Mouse (Mus musculus) frontal cortex, postnatal 10 days (tissue): Measurements from ENCODE around the gene Gpr135.

Experiments
- DNase-seq, 2 experiments: peaks; one replicate each; pipeline ENCODE4 v3.0.0; 2022; ENCODE audit warnings: low spot score in 2 of 2, mixed read lengths in 1 of 2

The Gpr135 gene

DNA sequence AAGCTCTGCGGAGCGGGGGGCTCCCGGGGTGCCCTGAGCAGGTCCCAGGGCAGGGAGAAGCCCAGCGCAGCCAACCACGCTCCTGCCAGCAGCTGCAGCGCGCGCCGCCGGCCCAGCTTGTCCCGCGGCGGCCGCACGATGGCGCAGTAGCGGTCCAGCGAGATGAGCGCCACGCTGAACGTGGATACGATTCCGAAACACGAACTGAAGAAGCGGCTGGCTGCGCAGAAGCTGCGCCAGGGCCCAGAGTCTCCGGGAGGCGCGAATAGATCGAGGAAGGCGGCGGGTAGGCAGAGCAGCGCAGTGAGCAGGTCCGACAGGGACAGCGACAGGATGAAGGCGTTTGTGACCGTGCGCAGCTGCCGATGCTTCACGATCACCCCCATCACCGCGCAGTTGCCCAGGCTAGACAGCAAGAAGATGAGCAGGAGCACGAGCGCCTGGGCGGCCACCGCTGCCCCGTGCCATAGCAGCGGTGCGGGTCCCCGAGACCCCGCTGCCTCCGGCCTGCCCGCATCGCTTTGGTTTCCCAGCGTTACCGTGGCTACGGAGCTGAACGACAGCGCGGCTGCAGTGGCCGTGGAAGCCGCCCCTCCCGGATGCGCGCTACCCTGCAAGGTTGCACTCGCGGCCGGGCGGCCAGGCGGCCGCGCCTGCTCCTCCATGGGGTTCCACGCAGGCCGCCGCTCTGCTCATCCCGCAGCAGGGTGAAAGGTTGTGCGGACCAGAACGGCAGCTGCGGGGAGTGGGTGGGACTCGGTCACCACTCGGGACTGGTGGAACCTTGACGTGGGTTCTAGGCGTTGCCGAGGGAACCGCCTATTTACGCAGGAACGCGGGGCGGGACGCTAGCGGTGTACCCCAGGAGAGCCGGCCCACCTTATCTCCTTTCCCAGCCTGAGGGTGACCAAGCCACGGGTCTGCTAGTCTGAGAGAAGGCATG, at the start of gene Gpr135:
Gene Gpr135, minus strand, starts transcription at position 799 of the 943 bp plus-strand sequence.
- DNase-seq, result peak; percentile 70 to 85

DNA sequence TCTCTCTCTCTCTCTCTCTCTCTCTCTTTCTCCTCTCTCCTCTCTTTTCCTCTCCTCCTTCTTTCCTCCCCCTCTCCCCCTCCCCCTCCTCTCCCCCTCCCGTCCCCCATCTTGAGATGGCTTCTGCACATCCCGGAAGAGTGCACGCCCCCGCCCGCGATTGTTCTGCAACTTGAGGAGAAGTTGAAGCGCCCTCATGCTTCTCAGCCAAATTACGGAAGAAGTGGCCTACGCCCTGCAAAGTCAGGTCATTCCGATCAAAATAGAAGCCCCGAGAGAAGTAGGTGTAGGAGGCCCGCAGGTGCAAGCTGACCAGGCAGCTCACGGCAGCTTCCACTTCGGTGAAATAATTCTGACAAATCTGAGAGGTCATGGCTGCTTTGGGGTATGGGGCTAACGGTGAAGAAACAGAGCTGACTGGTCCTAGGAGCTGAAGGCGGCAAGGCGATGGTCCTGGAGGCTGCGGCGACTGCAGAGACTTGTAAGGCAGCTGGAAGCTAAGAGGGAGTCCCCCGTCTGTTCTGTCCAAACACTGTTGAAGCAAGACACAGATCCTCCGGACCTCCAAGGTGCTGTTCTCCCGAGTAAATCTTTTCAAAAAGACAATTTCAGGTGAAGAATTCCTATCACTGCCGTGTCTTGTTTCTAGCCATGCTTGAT, 44.9 kb upstream of the Gpr135 start:
- DNase-seq, result no peak

DNA sequence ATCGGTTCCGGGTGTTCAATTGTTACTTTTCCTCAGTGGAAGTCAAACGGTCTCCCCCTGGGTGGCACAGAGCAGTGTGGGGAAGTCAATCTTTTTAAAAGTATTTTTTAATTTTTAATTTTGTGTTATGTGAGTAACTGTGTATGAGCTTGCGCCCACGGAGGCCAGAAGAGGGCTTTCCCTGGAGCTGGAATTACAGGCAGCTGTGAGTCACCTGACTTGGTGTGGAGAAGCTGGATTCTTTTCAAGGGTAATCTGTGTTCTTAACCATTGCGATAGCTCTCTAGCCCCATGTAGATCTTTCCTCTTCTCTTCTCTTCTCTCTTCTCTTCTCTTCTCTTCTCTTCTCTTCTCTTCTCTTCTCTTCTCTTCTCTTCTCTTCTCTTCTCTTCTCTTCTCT, 44.2 kb upstream of the Gpr135 start:
- no peak for DNase-seq

DNA sequence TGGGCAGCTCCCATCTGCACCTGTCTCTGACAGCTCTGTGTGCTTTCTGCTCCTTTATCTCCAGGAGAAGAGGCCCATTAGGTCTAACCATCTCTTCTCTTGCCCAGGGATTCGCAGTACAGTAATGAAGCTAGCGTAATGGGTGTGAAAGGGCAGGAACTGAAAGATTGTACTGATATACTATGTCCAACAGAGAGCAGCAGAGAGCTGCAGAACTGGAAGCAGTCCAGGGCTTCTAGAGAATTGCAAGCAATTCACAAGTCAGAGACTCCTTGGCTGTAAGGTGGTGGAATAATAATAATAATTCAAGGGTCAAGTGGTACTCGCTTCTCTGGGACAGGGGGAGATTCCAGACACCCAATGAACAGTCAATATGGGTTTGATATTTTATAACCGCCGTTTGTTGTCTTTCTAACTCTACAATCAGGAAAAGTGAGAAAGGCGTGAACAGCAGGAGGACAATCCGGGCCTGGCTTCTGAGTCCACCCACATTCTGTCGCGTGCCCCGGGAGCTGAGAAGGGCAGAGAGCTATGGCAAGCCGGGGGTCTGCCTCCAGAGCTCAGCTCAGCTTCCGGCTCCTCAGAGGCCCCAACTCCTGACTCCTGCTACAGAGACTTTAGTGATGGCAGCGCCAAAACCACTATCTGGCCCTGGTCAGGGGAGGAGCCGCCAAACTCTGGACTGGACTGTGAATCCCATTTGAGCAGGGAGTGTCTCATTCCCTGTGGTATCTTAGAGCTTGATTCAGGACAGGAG, 33.8 kb upstream of the Gpr135 start:
- DNase-seq, result peak; percentile 25 to 60

DNA sequence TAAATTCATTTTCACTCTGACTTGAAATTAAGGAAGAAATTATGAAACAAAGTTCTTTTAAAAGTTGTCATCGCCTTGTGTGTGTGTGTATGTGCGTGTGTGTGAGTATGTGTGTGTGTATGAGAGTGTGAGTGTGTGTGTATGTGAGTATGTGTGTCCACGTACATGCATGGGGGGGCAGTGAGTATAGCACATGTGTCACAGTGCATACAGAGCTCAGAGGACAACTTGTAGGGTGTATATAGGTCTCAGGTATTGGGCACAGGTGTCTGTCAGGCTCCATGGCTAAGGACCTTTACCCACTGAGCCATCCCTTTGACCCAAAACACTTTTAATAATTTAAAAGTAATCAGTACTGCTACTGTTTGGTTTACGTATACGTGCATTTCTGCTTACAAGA, 33.1 kb upstream of the Gpr135 start:
- no peak for DNase-seq

DNA sequence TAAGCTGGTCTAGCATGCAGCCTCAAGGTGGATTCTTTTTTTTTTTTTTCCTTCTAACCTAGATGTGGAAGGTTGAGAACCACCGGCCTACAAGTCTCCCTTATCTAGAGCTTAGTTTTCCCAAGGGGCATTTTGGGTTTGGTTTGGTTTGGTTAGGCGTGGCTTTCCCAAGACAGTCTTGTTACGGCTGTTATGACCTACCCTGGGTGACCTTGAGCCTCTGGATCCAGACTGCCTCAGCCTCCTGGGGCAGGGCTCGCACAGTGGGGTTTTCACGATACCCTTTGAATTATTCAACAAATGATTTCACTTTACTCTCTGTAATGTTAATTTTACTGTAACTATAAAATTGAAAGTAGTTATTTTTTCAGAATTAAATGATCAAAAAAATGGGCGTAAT, 31.9 kb upstream of the Gpr135 start:
- no peak for DNase-seq

DNA sequence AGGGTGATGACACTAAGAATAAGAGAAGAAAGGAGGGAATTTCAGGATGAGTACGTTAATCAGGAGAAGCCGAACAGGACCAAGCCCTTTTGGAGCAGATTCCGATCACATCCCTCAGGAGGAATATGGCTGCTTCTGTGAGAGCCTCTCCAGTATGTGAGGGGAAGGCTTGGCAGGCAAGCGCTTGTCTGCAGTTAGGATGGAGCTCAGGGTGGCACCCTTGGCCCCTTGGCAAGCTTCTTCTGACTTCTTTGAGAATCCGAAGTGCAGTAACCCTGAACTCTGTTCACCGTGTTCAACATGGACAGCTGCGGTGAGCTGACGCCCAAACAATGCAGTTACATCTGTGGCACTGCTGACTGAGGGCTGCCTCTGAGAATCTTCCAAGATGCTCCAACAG, 26.0 kb upstream of the Gpr135 start:
- DNase-seq, result no peak

DNA sequence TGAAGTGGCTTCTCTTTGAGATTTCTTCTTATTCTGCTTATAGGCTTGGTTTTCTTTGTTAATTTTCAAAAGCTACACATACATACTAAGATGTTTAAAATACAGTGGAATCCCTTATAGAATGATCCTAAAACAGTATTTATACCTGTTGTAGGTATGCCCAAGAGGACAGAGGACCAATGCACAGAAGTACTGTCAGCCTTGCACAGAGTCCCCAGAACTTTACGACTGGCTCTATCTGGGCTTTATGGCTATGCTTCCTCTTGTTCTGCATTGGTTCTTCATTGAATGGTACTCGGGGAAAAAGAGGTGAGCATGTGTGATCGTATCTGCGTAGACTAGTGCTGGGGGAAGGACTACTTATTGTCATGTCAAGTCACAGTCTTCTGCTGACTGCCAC, 18.9 kb upstream of the Gpr135 start:
- no peak for DNase-seq

DNA sequence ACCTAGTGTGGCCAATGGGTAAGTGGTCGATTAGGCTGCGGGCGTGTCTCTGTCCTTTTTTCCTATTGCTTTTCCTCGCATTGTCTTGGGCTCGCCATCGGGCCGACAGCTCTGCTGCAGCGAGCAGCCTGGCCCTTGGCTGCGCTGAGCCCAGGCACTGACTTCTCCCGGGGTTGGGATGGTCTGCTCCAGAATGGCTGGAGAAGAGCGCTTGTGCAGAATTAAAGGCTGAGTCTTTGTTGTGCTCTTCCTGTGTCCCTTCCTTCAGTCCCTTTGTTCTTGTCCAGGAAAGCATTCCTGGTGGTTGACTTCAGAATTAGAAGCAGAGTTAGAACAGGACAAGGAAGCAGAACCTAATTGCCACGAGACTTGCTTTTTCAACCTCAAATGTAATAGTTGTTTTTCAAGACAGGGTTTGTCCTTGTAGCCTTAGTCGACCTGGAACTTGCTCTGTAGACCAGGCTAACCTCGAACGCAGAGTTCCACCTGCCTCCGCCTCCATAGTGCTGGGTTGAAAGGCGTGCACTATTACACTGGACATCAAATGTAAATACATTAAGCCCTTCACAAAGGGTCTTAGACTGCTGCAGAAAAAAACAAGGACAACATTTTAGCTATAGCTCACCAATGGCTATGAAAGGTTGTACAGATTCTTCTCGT, 15.4 kb upstream of the Gpr135 start:
- no peak for DNase-seq

DNA sequence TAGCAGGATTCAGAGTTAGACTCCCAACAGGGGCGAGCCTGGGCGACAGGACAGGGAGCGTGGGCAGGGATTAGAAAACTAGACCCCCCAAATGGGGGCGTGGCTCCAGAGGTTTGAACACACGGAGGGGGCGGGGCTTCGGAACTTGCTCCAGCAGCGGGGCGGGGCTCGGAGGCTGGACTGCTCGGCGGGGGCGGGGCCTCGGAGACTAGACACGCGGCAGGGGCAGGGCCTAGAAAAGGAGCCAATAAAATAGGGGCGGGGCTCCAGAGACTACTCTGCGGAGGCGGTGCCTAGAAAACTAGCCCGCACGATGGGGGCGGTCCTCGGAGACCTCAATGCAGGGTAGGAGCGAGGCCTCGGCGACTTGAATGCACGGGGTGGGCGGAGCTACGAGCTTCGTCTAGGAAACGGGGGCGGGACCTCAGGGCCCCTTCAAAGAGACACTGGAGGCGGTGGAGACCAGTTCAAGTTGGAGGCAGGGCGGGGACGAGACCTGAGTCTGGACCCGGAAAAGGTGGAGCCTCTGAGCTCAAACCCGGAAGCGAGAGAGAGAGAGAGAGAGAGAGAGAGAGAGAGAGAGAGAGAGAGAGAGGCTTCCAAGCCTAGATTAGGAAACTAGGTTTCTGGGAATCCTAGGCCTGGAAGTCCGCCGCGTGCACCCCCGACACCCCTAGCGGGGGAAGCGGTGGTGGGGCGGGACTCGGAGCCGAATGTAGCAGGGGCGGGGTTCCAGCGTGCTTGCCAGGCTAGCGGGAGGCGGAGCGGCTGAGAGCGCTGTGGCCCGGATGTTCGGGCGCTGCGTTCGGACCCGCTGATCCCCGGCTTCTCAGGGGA, 14.6 kb upstream of the Gpr135 start, which contains the start of the genes L3hypdh and Jkamp:
Gene L3hypdh, minus strand, starts transcription at position 111 of the 837 bp plus-strand sequence.
Gene Jkamp, plus strand, starts transcription at position 261 of the 837 bp plus-strand sequence.
- peak; percentile 99 for DNase-seq

DNA sequence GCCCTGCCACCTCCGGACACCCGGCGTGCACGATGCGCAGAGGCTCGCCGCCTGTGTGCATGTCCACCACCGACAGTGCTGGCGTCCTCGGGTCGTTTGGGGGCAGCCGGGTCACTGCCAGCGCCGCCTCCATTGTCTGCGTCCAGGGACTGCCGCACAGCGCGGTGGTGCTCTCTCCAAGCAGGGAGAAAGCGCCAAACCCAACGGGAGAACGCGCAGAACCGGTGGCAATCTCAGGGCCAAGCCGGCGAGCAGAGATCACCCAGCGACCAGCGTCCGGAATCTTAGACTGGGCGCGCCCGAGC, 14.1 kb upstream of the Gpr135 start:
- no peak for DNase-seq

DNA sequence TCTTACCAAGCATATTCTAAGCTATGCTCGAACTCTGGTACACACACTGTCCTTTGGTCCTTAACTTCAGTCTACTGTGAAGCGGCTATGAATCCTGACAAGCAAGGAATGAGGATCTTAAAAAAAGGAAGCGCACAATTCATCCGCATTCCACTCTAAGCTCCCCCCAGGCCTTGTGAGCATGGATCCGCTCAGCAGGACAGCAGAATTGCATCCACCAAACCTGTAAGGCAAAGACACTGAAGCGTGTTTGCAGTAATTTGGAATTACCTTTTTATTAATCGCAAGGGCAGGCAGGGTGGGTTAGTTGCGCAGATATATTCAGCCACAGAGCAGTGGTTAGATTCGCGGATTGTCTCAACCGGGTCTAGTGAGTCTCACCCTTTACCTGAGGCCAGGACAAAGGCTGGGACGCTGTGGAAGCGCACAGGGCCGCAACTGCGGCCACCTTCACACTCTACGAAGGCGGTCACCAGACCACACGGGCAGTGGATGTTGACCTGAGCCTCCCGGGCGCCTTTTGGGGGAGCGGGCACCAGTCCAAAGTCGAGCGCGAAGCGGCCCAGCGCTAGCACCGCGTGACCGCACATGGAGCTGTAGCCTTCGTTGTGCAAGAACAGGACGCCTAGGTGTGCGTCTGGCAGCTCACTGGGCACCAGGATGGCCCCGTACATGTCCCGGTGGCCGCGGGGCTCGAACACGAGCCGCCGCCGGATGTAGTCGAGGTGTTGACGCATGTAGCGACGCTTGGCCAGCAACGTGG, 13.5 kb upstream of the Gpr135 start:
- DNase-seq, result no peak

DNA sequence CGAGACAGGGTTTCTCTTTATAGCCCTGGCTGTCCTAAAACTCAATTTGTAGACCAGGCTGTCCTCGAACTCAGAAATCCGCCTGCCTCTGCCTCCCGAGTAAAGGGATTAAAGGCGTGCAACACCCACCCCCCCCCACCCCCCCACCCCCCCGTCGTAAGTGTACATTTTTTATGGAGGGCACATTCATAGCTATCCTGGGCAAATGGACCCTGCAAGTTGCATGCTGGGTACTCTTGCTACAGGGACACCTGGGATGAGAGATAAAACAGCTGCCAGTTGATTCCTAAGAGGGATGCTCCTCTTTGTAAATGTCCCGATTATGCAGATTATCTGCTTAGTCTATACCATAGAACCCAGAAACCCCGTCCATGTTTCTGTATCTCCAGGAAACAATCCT, 12.3 kb upstream of the Gpr135 start:
- no peak for DNase-seq

DNA sequence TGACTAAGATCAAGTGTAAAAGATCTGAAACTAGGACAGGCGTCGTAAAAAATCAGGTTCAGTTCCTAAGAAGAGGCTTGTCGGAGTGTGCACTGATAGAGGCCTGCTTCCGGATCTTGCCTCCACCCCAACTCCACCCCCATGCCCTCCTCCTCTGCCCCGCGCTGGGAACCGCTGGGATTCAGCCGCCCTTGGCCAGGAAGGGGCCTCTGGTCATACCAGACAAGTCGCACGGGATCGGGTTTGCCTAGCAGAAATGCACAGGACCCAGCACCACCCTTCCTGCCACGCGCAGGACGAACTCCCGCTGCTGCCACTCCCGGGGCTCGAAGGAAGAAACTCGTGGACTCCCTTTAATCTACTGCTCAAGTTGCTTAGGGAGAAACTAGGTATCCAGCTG, 11.4 kb upstream of the Gpr135 start:
- DNase-seq, result no peak

DNA sequence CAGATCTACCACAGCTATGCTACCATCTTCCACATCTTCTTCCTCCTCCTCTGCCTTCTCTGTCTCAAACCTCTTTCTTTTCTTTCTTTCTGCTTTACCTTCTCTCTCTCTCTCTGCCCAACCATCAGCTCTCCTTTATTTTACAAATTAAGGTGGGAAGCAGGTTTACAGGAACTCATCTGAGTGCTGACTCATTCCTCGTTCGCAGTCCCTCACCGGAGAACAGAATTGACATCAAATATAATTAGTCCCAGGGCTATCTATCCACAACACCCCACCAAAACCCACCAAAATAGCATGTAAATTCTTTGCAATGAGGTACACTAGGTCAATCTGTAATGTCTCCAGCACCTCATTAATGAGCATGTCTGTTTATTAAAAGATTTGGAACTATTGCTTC, 11.0 kb upstream of the Gpr135 start:
- DNase-seq, result no peak

DNA sequence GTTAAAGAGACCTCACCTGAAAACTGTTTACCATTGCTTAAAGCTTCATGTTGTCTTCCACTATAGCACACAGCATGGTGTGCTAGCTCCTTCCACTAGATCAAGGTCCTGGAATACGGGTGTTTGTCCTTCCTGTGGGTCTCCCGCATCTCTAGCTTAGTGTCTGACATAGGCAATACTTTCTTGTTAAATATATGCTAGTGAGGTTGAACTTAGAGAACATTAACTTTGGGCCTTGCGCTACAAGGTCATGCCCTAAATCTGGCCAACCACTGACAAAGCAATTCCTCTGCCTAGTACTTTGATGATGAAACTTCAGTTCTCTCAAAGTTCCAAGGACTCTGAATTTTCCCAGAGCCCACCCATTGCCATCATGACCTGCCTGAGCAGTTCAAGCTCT, 7.3 kb upstream of the Gpr135 start:
- DNase-seq, result no peak

DNA sequence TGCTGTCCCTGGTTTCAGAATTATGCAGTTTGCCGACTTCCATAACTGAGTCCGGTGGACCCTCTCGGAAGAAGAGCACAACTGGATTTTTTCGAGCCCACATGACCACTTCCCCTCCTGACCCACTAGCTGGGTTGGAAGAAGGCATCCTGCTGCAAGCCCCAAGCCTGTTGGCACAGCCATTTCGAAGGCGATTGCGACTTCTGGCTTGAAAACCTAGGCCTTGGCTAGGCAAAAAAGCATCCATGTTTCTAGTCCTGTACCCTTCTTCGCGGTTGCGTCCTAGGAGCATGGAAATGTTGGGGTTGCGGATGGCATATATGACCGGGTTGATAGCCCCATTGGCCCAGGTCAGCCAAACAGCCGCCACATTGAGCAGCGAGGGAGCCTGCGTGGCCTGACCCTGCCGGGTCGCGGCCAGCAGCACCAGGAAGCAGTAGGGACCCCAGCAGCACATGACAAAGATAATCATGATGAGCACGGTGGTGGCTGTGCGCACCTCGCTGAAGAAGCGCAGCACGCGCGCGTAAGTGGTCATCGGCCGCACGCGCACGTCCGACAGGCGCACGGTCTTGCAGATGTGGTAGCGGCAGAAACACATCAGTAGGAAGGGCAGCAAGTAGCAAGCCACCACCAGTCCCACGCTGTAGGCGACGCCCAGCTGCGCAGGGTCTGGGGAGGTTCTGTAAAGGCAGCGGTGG, 1.1 kb downstream of the Gpr135 start:
- DNase-seq, result peak in 1 of 2 experiments; percentile 15

DNA sequence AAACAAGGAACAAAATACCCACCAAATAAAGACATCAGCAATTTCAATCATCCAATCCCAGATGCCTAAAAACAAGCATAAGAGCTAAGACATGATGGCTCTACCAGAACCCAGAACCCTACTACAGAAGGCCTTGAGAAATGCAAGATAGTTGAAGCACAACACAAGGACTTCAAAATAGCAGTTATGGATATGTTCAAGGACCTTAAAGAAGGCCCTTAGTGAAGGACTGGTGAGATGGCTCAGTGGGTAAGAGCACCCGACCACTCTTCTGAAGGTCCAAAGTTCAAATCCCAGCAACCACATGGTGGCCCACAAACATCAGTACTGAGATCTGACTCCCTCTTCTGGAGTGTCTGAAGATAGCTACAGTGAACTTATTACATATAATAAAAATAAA, 13.1 kb downstream of the Gpr135 start:
- no peak for DNase-seq

DNA sequence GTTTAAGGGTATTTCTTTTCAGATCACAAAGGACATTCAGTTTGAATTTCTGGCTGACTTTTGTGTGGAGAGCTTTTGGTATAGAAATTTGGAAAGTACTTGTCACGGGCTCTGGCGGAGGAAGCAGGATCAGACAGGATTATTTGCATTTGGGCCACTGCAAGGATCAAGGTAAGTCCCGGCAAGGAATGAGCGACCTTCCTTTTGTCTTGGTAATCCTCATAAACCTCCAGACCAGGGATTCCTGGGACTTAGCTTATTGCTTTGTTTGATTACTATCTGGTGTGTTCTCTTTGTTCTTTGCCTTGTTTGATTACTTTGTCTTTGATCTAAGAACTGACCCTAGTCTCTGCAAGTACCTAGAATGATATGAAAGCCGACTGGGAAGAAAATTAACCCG, 17.1 kb downstream of the Gpr135 start:
- DNase-seq, result no peak

DNA sequence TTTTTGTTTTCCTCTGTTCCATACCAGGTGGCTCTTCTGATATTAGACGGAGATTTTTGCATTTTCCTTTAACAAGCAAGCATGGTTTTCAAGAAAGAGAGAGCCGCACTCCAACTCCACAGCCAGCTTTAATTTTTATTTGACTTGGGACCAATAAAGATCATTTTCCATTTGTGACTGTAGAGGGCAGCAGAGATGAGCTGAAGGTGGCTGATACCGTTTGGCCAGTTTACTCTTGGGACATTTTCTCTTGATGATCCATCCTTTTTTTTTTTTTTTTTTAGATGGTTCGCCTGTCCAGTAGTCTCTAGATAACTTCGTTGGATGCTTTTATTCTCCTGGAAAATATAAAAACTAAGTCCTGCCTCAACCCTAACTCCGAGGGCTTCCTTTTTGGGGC, 17.6 kb downstream of the Gpr135 start:
- no peak for DNase-seq
